ENCODE assay signal across 11 mouse cellular contexts in the genomic region with DNA sequence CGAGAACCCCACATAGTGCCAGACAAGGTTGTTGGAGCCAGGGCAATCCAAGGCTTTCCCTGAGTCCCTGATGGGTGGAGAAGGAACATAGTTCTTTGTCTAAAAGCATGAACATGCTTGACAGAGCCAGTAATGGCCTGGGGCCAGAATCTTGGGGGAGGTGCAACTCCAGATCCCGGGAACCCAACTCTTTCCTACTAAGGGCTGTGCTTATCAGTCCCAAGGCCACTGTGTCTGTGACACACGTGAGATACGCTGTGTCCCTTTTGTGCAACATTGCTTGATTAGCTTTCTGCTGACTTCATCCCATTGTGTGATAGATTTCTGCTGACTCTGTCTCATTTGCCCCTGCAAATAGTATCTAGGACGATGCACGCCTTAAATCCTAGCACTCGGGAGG. TPM values are rescaled to one million over a fixed set of nuclear protein-coding genes. Genes with fewer than 3 reads are reported as not detected.
A peak's percentile ranks its signal among the peaks of the same experiment; 100 is the strongest.
DNase-seq lines count a peak whose midpoint lies in the region; ATAC-seq and TF ChIP-seq lines count a peak whose summit lies in the region.
"Had no signal": no experiment of that assay in that cellular context is flagged by ENCODE, and none has a peak within 500 bp of the region (broad histone marks: within the 10 kb centered on the region; RNA-seq: fewer than 3 reads in every experiment).

No protein-coding gene starts in this region.

- H3K36me3 ChIP-seq in liver, postnatal 0 days (replicated peaks; ENCODE audit: insufficient read depth, low read length), result no peaks in the 10 kb centered on the region; the same call in 1 of the 2 replicates

- H3K9ac ChIP-seq in liver, postnatal 0 days (replicated peaks), result no peak overlapping the region

- 65% methylated on average over 7 of the region's 7 CpGs for WGBS in liver, postnatal 0 days (ENCODE audit: insufficient replicate concordance)

- intact Hi-C loops in left cerebral cortex, postnatal 4 days (cut with DNase I), result loop anchor here (10.0 kb wide), 1 partner anchor 128 kb away; no protein-coding TSS in a partner anchor
- intact Hi-C loops in left cerebral cortex, postnatal 36 days (cut with DNase I), result no loop called here

- no peaks in the 10 kb centered on the region for H3K9me3 ChIP-seq in liver, postnatal 0 days (ENCODE audit: low read length)

- no peak for ATAC-seq in liver, postnatal 0 days

- H3K27ac ChIP-seq in liver, postnatal 0 days (ENCODE audit: low read depth), result no peak overlapping the region

- DNase-seq in gastrocnemius, adult 18-20 months (ENCODE audit: low spot score), result peak; percentile 32
- DNase-seq in gastrocnemius, postnatal 25 days, result no peak
- peak; percentile 43 for DNase-seq in left cerebral cortex, postnatal 4 days
- DNase-seq in left cerebral cortex, postnatal 36 days (ENCODE audit: low spot score in 2 of 2), result no peak
- peak; percentile 92 for DNase-seq in adrenal gland, adult (ENCODE audit: inconsistent age in 2 of 2, low spot score in 1 of 2)
- DNase-seq in gastrocnemius, postnatal 10 days, result peak; percentile 34
- no peak for DNase-seq in spleen, adult 18-20 months
- DNase-seq in liver, postnatal 0 days, result no peak
- DNase-seq: lung, adult 18-20 months; right cerebral cortex, postnatal 25 days had no signal

- TF ChIP-seq EP300 in liver, postnatal 0 days (IDR thresholded peaks at IDR 0.05; ENCODE audit: low read depth), result no peak

- TF ChIP-seq CTCF in liver, postnatal 0 days (IDR thresholded peaks at IDR 0.05; ENCODE audit: low read depth), result no peak

- no peak overlapping the region for H3K4me3 ChIP-seq in liver, postnatal 0 days (ENCODE audit: low read depth, low read length)

- H3K4me2 ChIP-seq in liver, postnatal 0 days (ENCODE audit: low read depth, low read length), result no peak overlapping the region
- H3K4me2 ChIP-seq: heart, embryonic 11.5 days had no signal

- no peaks in the 10 kb centered on the region for H3K27me3 ChIP-seq in liver, postnatal 0 days (ENCODE audit: insufficient read depth, low read length)

- H3K4me1 ChIP-seq in liver, postnatal 0 days (ENCODE audit: insufficient read depth), result no peaks in the 10 kb centered on the region

RNA-seq across cellular contexts. Expression of a gene that starts 25.9 kb away (rescaled TPM):
- 1 to 10 TPM; 1.5 TPM for total RNA-seq in gastrocnemius, adult 18-20 months (2021)
- 1 to 10 TPM; 1.9 to 3.4 TPM for total RNA-seq in gastrocnemius, postnatal 25 days (2021)
- total RNA-seq in left cerebral cortex, postnatal 4 days (2021), result 10 to 100 TPM; 24.0 to 27.9 TPM
- 10 to 100 TPM; 13.0 to 21.2 TPM for total RNA-seq in left cerebral cortex, postnatal 36 days (2021)
- 1 to 10 TPM; 2.7 to 2.9 TPM for total RNA-seq in gastrocnemius, postnatal 10 days (2021)
- 0.05 TPM in 1 of 2 replicates, not detected in the other for polyA plus RNA-seq in liver, postnatal 0 days (2015; fragmentation: Nextera tagmentation; extraction: Ambion mirVana)

RNA-seq across cellular contexts. Expression of a gene that starts 31.8 kb away (rescaled TPM):
- total RNA-seq in gastrocnemius, adult 18-20 months (2021), result not detected
- total RNA-seq in gastrocnemius, postnatal 25 days (2021), result not detected
- total RNA-seq in left cerebral cortex, postnatal 4 days (2021), result 10 to 100 TPM; 76.5 to 90.3 TPM
- 100 to 1,000 TPM; 102 to 108 TPM for total RNA-seq in left cerebral cortex, postnatal 36 days (2021)
- under 1 TPM; 0.31 to 0.43 TPM for total RNA-seq in gastrocnemius, postnatal 10 days (2021)
- polyA plus RNA-seq in liver, postnatal 0 days (2015; fragmentation: Nextera tagmentation; extraction: Ambion mirVana), result 9.1 and 11.8 TPM in 2 replicates

RNA-seq across cellular contexts. Expression of a gene that starts 47.0 kb away (rescaled TPM):
- under 1 TPM in 1 of 2 experiments, not detected in 1; 0.19 TPM for total RNA-seq in gastrocnemius, adult 18-20 months (2021)
- total RNA-seq in gastrocnemius, postnatal 25 days (2021), result under 1 TPM; 0.08 to 0.19 TPM
- total RNA-seq in left cerebral cortex, postnatal 4 days (2021), result 1 to 10 TPM; 1.5 to 1.9 TPM
- total RNA-seq in left cerebral cortex, postnatal 36 days (2021), result under 1 TPM; 0.42 to 0.86 TPM
- under 1 TPM; 0.18 to 0.19 TPM for total RNA-seq in gastrocnemius, postnatal 10 days (2021)
- not detected in 2 replicates for polyA plus RNA-seq in liver, postnatal 0 days (2015; fragmentation: Nextera tagmentation; extraction: Ambion mirVana)

RNA-seq across cellular contexts. Expression of a gene that starts 50.7 kb away (rescaled TPM):
- total RNA-seq in gastrocnemius, adult 18-20 months (2021), result 10 to 100 TPM; 30.3 to 32.8 TPM
- total RNA-seq in gastrocnemius, postnatal 25 days (2021), result 10 to 100 TPM; 28.6 to 28.8 TPM
- total RNA-seq in left cerebral cortex, postnatal 4 days (2021), result 10 to 100 TPM; 60.0 to 62.4 TPM
- 100 to 1,000 TPM; 101 to 108 TPM for total RNA-seq in left cerebral cortex, postnatal 36 days (2021)
- 10 to 100 TPM; 29.2 to 33.6 TPM for total RNA-seq in gastrocnemius, postnatal 10 days (2021)
- 16.7 and 18.6 TPM in 2 replicates for polyA plus RNA-seq in liver, postnatal 0 days (2015; fragmentation: Nextera tagmentation; extraction: Ambion mirVana)

Comparison
In these comparisons a context has a peak if more than half of its experiments do, and no peak if none do; other contexts are left out.
1. DNase-seq: peak in gastrocnemius, adult 18-20 months (single experiment), left cerebral cortex, postnatal 4 days (single experiment), adrenal gland, adult (2 of 2) and gastrocnemius, postnatal 10 days (single experiment); none in gastrocnemius, postnatal 25 days (single experiment), left cerebral cortex, postnatal 36 days (0 of 2), spleen, adult 18-20 months (0 of 2) and liver, postnatal 0 days (single experiment).
2. RNA of a gene that starts 31.8 kb away (total RNA-seq): 102 to 108 TPM in left cerebral cortex, postnatal 36 days and 76.5 to 90.3 TPM in left cerebral cortex, postnatal 4 days; 0.31 to 0.43 TPM in gastrocnemius, postnatal 10 days, not detected in gastrocnemius, postnatal 25 days and not detected in gastrocnemius, adult 18-20 months; every median in the first group is over 10 times any median in the second.